Mouse (Mus musculus): Measurements from ENCODE around the gene Ddx43. TPM values are rescaled to one million over a fixed set of nuclear protein-coding genes. Genes with fewer than 3 reads are reported as not detected.

The Ddx43 gene
- polyA plus RNA-seq, 1 experiment from 2014 or later = 0.19 TPM

- H3K4me2 ChIP-seq (replicated peaks) = peak within 1 kb of the TSS; percentile 64
- peaks cover 25% of the 10 kb centered on the region for H3K27me3 ChIP-seq
- peaks cover 15% of the 10 kb centered on the region for H3K36me3 ChIP-seq
- peak; percentile 79 for ATAC-seq (ENCODE audit: insufficient number of reproducible peaks, insufficient read depth, low FRiP score, low TSS enrichment)
- peak within 1 kb of the TSS; percentile 87 for H3K27ac ChIP-seq
- H3K4me3 ChIP-seq = peak within 1 kb of the TSS; percentile 99
- 0 out of 2 replicates have a peak, but pooled peaks cover 6% of the 10 kb centered on the region for H3K4me1 ChIP-seq
- H3K9ac ChIP-seq = peak within 1 kb of the TSS; percentile 92
- no peaks in the 10 kb centered on the region for H3K9me3 ChIP-seq
- under 1% methylated on average over 96 of the region's 96 CpGs for WGBS
Observed at GRCm38 (mm10) chr9:78447973-78448873, 52.6 kb downstream of the Ddx43 start, which contains the start of the genes Mto1 and Gm17324. TSS of gene Mto1 (plus strand) at chr9:78448208. TSS of gene Gm17324 (minus strand) at chr9:78448786.

- no peak for ATAC-seq (ENCODE audit: insufficient number of reproducible peaks, insufficient read depth, low FRiP score, low TSS enrichment)
- Histone ChIP-seq H3K9ac (no peak overlapping the region), H3K27me3 (peaks cover 7% of the 10 kb centered on the region), H3K9me3 (no peaks in the 10 kb centered on the region), H3K4me3 (no peak overlapping the region), H3K4me1 (0 out of 2 replicates have a peak, but pooled peaks cover 6% of the 10 kb centered on the region), H3K27ac (no peak overlapping the region), H3K36me3 (peaks cover 30% of the 10 kb centered on the region), H3K4me2 (replicated peaks) (no peak overlapping the region)
- WGBS = 72% methylated on average over 5 of the region's 5 CpGs
Observed at GRCm38 (mm10) chr9:78450404-78450803, 54.8 kb downstream of the Ddx43 start.

DNA sequence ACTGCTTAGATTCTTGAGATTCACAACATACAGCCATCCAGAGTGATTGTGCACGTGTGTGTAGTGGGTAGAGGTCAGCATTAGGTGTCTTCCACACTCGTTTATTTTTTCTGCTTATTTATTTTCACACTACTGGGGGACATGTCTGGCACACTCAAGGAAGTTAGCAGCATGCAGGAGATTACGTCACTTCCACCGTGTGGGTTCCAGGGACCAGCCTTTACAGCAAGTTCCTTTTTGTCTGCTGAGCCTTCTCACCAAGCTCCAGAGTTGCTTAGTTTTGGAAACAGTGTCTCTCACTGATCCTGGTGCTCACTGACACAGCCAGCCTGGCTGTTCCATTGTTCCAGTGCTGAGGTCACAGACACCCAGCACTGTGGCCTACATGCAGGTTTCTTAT lies 55.8 kb downstream of the Ddx43 start:
- Histone ChIP-seq H3K4me3 (no peak overlapping the region), H3K9ac (no peak overlapping the region), H3K36me3 (peaks cover 30% of the 10 kb centered on the region), H3K27ac (no peak overlapping the region), H3K4me2 (replicated peaks) (no peak overlapping the region), H3K9me3 (no peaks in the 10 kb centered on the region), H3K27me3 (peaks cover 2% of the 10 kb centered on the region; the same call in 1 of the 2 replicates), H3K4me1 (0 out of 2 replicates have a peak, but pooled peaks cover 6% of the 10 kb centered on the region)
- 81% methylated on average over 4 of the region's 4 CpGs for WGBS
- no peak for ATAC-seq (ENCODE audit: insufficient number of reproducible peaks, insufficient read depth, low FRiP score, low TSS enrichment)

- no peak overlapping the region for H3K4me2 ChIP-seq (replicated peaks)
- ATAC-seq (ENCODE audit: insufficient number of reproducible peaks, insufficient read depth, low FRiP score, low TSS enrichment) = no peak
- 89% methylated on average over 8 of the region's 8 CpGs for WGBS
- H3K4me1 ChIP-seq = no peaks in the 10 kb centered on the region
- peaks cover 62% of the 10 kb centered on the region for H3K36me3 ChIP-seq
- no peaks in the 10 kb centered on the region for H3K27me3 ChIP-seq
- no peak overlapping the region for H3K9ac ChIP-seq
- H3K9me3 ChIP-seq = no peaks in the 10 kb centered on the region
- H3K27ac ChIP-seq = no peak overlapping the region
- no peak overlapping the region for H3K4me3 ChIP-seq
Observed at GRCm38 (mm10) chr9:78457026-78457425, 61.4 kb downstream of the Ddx43 start.

DNA sequence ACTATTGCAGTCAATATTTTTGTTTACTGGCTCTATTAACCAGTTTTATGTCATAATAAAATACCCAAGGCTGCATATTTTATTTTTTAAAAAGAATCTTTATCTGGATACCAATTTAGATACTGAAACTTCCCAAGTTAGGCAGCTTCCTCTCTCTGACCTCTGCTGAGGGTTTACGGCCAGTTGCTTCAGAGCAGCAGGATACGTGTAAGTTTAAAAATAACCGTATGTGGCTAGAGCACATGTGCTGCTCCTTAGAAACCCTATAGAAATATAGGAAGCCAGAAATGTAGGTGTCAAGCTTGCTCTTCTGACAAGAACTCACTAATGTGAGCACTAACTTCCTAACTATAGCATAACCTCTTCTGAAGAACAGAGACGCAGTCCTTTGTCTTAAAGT lies 67.8 kb downstream of the Ddx43 start:
- H3K27ac ChIP-seq = no peak overlapping the region
- no peaks in the 10 kb centered on the region for H3K27me3 ChIP-seq
- H3K9ac ChIP-seq = no peak overlapping the region
- H3K4me2 ChIP-seq (replicated peaks) = no peak overlapping the region
- no peak for ATAC-seq (ENCODE audit: insufficient number of reproducible peaks, insufficient read depth, low FRiP score, low TSS enrichment)
- H3K4me1 ChIP-seq = no peaks in the 10 kb centered on the region
- no peaks in the 10 kb centered on the region for H3K9me3 ChIP-seq
- peaks cover 59% of the 10 kb centered on the region for H3K36me3 ChIP-seq
- WGBS = 90% methylated on average over 4 of the region's 4 CpGs
- no peak overlapping the region for H3K4me3 ChIP-seq

DNA sequence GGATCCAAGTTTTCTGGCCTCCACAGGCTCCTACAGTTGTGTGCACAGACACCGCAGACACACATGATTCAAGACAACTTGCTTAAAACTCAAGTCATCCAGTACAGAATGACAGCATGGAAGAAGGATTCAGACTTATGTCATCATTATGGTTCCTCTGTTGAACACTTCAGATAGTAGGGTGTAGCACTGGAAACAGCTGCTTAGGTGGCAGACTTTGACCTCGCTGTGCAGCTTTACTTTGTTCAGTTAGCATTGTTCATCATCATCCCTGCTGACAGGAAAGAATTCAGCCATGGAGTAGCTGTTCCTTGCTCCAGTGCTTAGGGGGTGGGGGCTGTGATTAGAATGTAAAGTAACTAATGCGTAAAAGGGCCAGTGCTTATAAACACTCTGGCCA lies 70.1 kb downstream of the Ddx43 start:
- no peak for ATAC-seq (ENCODE audit: insufficient number of reproducible peaks, insufficient read depth, low FRiP score, low TSS enrichment)
- no peak overlapping the region for H3K4me2 ChIP-seq (replicated peaks)
- H3K27me3 ChIP-seq = no peaks in the 10 kb centered on the region
- no peaks in the 10 kb centered on the region for H3K4me1 ChIP-seq
- no peak overlapping the region for H3K9ac ChIP-seq
- H3K36me3 ChIP-seq = peaks cover 50% of the 10 kb centered on the region
- H3K4me3 ChIP-seq = no peak overlapping the region
- WGBS = 91% methylated on average over 3 of the region's 3 CpGs
- H3K27ac ChIP-seq = no peak overlapping the region
- no peaks in the 10 kb centered on the region for H3K9me3 ChIP-seq

Other genes starting within 250 kb of the Ddx43 start
- gene Gsta4, start 213.0 kb upstream of the Ddx43 start, polyA plus RNA-seq (2016; fragmentation: Nextera tagmentation; extraction: Ambion mirVana) = 100.0 and 102 TPM in 2 replicates
- not detected in 2 replicates for gene Gsta1, start 165.1 kb upstream of the Ddx43 start, polyA plus RNA-seq (2016; fragmentation: Nextera tagmentation; extraction: Ambion mirVana)
- 0.19 TPM in 1 of 2 replicates, not detected in the other for gene Gm3776, start 138.6 kb upstream of the Ddx43 start, polyA plus RNA-seq (2016; fragmentation: Nextera tagmentation; extraction: Ambion mirVana)
- gene Gm10639, start 105.9 kb upstream of the Ddx43 start, polyA plus RNA-seq (2016; fragmentation: Nextera tagmentation; extraction: Ambion mirVana) = not detected in 2 replicates
- gene Omt2a, start 81.0 kb upstream of the Ddx43 start, polyA plus RNA-seq (2016; fragmentation: Nextera tagmentation; extraction: Ambion mirVana) = not detected in 2 replicates
- gene Omt2b, start 68.2 kb upstream of the Ddx43 start, polyA plus RNA-seq (2016; fragmentation: Nextera tagmentation; extraction: Ambion mirVana) = not detected in 2 replicates
- gene Gsta2, start 40.0 kb upstream of the Ddx43 start, polyA plus RNA-seq (2016; fragmentation: Nextera tagmentation; extraction: Ambion mirVana) = not detected in 2 replicates
- 0.37 and 0.66 TPM in 2 replicates for gene Dppa5a, start 27.6 kb upstream of the Ddx43 start, polyA plus RNA-seq (2016; fragmentation: Nextera tagmentation; extraction: Ambion mirVana)
- gene Ooep, start 17.1 kb upstream of the Ddx43 start, polyA plus RNA-seq (2016; fragmentation: Nextera tagmentation; extraction: Ambion mirVana) = 2.2 TPM in 2 replicates
- 1.7 and 2.1 TPM in 2 replicates for gene Cgas, start 47.5 kb downstream of the Ddx43 start, polyA plus RNA-seq (2016; fragmentation: Nextera tagmentation; extraction: Ambion mirVana)
- gene Mto1, start 52.4 kb downstream of the Ddx43 start, polyA plus RNA-seq (2016; fragmentation: Nextera tagmentation; extraction: Ambion mirVana) = 22.1 and 22.8 TPM in 2 replicates
- 1.0 and 1.6 TPM in 2 replicates for gene Gm17324, start 53.0 kb downstream of the Ddx43 start, polyA plus RNA-seq (2016; fragmentation: Nextera tagmentation; extraction: Ambion mirVana)
- gene Eef1a1, start 93.4 kb downstream of the Ddx43 start, polyA plus RNA-seq (2016; fragmentation: Nextera tagmentation; extraction: Ambion mirVana) = 3,992 and 4,191 TPM in 2 replicates
- 14.4 and 17.4 TPM in 2 replicates for gene Slc17a5, start 192.3 kb downstream of the Ddx43 start, polyA plus RNA-seq (2016; fragmentation: Nextera tagmentation; extraction: Ambion mirVana)
- gene Cd109, start 219.8 kb downstream of the Ddx43 start, polyA plus RNA-seq (2016; fragmentation: Nextera tagmentation; extraction: Ambion mirVana) = 6.4 and 7.1 TPM in 2 replicates